Mouse (Mus musculus): ENCODE results near the gene Rapgef1. TPM values are rescaled to one million over a fixed set of nuclear protein-coding genes. Genes with fewer than 3 reads are reported as not detected.
"Not testable (repeated sequence)": the region's sequence is repeated elsewhere in the genome, so short reads cannot be mapped to it uniquely, and the experiment has no call there.

Gene Rapgef1
- total and polyA plus RNA-seq, 3 experiments = 24.3 to 43.3 (median 42.0) TPM

GRCm38 (mm10) chr2:29627337-29627736 lies 7.8 kb downstream of the Rapgef1 start:
- no peak for DNase-seq (ENCODE audit: low spot score)
- Histone ChIP-seq H3K36me3 (replicated peaks) (peaks cover 81% of the 10 kb centered on the region), H3K9me3 (replicated peaks) (no peaks in the 10 kb centered on the region), H3K4me1 (ENCODE audit: insufficient read depth, low read depth, low read length) (peaks cover 88% of the 10 kb centered on the region), H3K27me3 (ENCODE audit: insufficient read depth, low read length) (no peaks in the 10 kb centered on the region), H3K4me3 (ENCODE audit: low read depth, low read length) (no peak overlapping the region)
- no peak for TF ChIP-seq TAL1 (conservative IDR thresholded peaks at IDR 0.05; ENCODE audit: low read depth, low read length)
- TF ChIP-seq POLR2AphosphoS5 (IDR thresholded peaks at IDR 0.05; ENCODE audit: insufficient replicate concordance, low read depth, low read length) = no peak
- TF ChIP-seq GATA2 (IDR thresholded peaks at IDR 0.05; ENCODE audit: borderline replicate concordance, low read depth, low read length) = no peak
- TF ChIP-seq CTCF (IDR thresholded peaks at IDR 0.05; ENCODE audit: low read depth, low read length) = no peak
- TF ChIP-seq GATA1 (IDR thresholded peaks at IDR 0.05; ENCODE audit: borderline replicate concordance, low read length) = no peak
- no peak for ATAC-seq (ENCODE audit: extremely low read depth, insufficient number of reproducible peaks, low FRiP score, poor library complexity, severe bottlenecking)

- H3K27me3 ChIP-seq (ENCODE audit: insufficient read depth, low read length) = no peaks in the 10 kb centered on the region
- no peak overlapping the region for H3K4me3 ChIP-seq (ENCODE audit: low read depth, low read length)
- no peak for TF ChIP-seq TAL1 (conservative IDR thresholded peaks at IDR 0.05; ENCODE audit: low read depth, low read length)
- TF ChIP-seq GATA1 (IDR thresholded peaks at IDR 0.05; ENCODE audit: borderline replicate concordance, low read length) = no peak
- TF ChIP-seq CTCF (IDR thresholded peaks at IDR 0.05; ENCODE audit: low read depth, low read length) = no peak
- no peak for TF ChIP-seq POLR2AphosphoS5 (IDR thresholded peaks at IDR 0.05; ENCODE audit: insufficient replicate concordance, low read depth, low read length)
- no peak for TF ChIP-seq GATA2 (IDR thresholded peaks at IDR 0.05; ENCODE audit: borderline replicate concordance, low read depth, low read length)
- peaks cover 78% of the 10 kb centered on the region for H3K36me3 ChIP-seq (replicated peaks)
- peaks cover 87% of the 10 kb centered on the region for H3K4me1 ChIP-seq (ENCODE audit: insufficient read depth, low read depth, low read length)
- no peak for ATAC-seq (ENCODE audit: extremely low read depth, insufficient number of reproducible peaks, low FRiP score, poor library complexity, severe bottlenecking)
- no peak for DNase-seq (ENCODE audit: low spot score)
- no peaks in the 10 kb centered on the region for H3K9me3 ChIP-seq (replicated peaks)
These were observed 8.7 kb downstream of the Rapgef1 start for GRCm38 (mm10) chr2:29628186-29628585.

GRCm38 (mm10) chr2:29628763-29629181 lies 9.3 kb downstream of the Rapgef1 start:
- DNase-seq (ENCODE audit: low spot score) = no peak
- Histone ChIP-seq H3K4me1 (ENCODE audit: insufficient read depth, low read depth, low read length) (peaks cover 82% of the 10 kb centered on the region), H3K9me3 (replicated peaks) (no peaks in the 10 kb centered on the region), H3K27me3 (ENCODE audit: insufficient read depth, low read length) (no peaks in the 10 kb centered on the region), H3K36me3 (replicated peaks) (peaks cover 76% of the 10 kb centered on the region), H3K4me3 (ENCODE audit: low read depth, low read length) (no peak overlapping the region)
- no peak for ATAC-seq (ENCODE audit: extremely low read depth, insufficient number of reproducible peaks, low FRiP score, poor library complexity, severe bottlenecking)
- TF ChIP-seq POLR2AphosphoS5 (IDR thresholded peaks at IDR 0.05; ENCODE audit: insufficient replicate concordance, low read depth, low read length) (no peak), GATA1 (IDR thresholded peaks at IDR 0.05; ENCODE audit: borderline replicate concordance, low read length) (no peak), GATA2 (IDR thresholded peaks at IDR 0.05; ENCODE audit: borderline replicate concordance, low read depth, low read length) (no peak), TAL1 (conservative IDR thresholded peaks at IDR 0.05; ENCODE audit: low read depth, low read length) (no peak), CTCF (IDR thresholded peaks at IDR 0.05; ENCODE audit: low read depth, low read length) (no peak)

- DNase-seq (ENCODE audit: low spot score) (no peak), ATAC-seq (ENCODE audit: extremely low read depth, insufficient number of reproducible peaks, low FRiP score, poor library complexity, severe bottlenecking) (no peak)
- Histone ChIP-seq H3K9me3 (replicated peaks) (no peaks in the 10 kb centered on the region), H3K4me3 (ENCODE audit: low read depth, low read length) (no peak overlapping the region), H3K36me3 (replicated peaks) (peaks cover 75% of the 10 kb centered on the region), H3K4me1 (ENCODE audit: insufficient read depth, low read depth, low read length) (peaks cover 77% of the 10 kb centered on the region), H3K27me3 (ENCODE audit: insufficient read depth, low read length) (no peaks in the 10 kb centered on the region)
- TF ChIP-seq GATA1 (IDR thresholded peaks at IDR 0.05; ENCODE audit: borderline replicate concordance, low read length) (no peak), CTCF (IDR thresholded peaks at IDR 0.05; ENCODE audit: low read depth, low read length) (no peak), TAL1 (conservative IDR thresholded peaks at IDR 0.05; ENCODE audit: low read depth, low read length) (no peak), GATA2 (IDR thresholded peaks at IDR 0.05; ENCODE audit: borderline replicate concordance, low read depth, low read length) (no peak), POLR2AphosphoS5 (IDR thresholded peaks at IDR 0.05; ENCODE audit: insufficient replicate concordance, low read depth, low read length) (no peak)
These were observed 9.8 kb downstream of the Rapgef1 start for GRCm38 (mm10) chr2:29629311-29629710.

- DNase-seq (ENCODE audit: low spot score) = no peak
- ATAC-seq (ENCODE audit: extremely low read depth, insufficient number of reproducible peaks, low FRiP score, poor library complexity, severe bottlenecking) = no peak
- Histone ChIP-seq H3K9me3 (replicated peaks) (no peaks in the 10 kb centered on the region), H3K36me3 (replicated peaks) (peaks cover 77% of the 10 kb centered on the region), H3K4me1 (ENCODE audit: insufficient read depth, low read depth, low read length) (peaks cover 72% of the 10 kb centered on the region), H3K27me3 (ENCODE audit: insufficient read depth, low read length) (no peaks in the 10 kb centered on the region), H3K4me3 (ENCODE audit: low read depth, low read length) (no peak overlapping the region)
- no peak for TF ChIP-seq CTCF (IDR thresholded peaks at IDR 0.05; ENCODE audit: low read depth, low read length)
- no peak for TF ChIP-seq POLR2AphosphoS5 (IDR thresholded peaks at IDR 0.05; ENCODE audit: insufficient replicate concordance, low read depth, low read length)
- TF ChIP-seq GATA1 (IDR thresholded peaks at IDR 0.05; ENCODE audit: borderline replicate concordance, low read length) = no peak
- no peak for TF ChIP-seq TAL1 (conservative IDR thresholded peaks at IDR 0.05; ENCODE audit: low read depth, low read length)
- TF ChIP-seq GATA2 (IDR thresholded peaks at IDR 0.05; ENCODE audit: borderline replicate concordance, low read depth, low read length) = no peak
These were observed 10.7 kb downstream of the Rapgef1 start for GRCm38 (mm10) chr2:29630141-29630771.

GRCm38 (mm10) chr2:29631020-29631419 lies 11.5 kb downstream of the Rapgef1 start:
- TF ChIP-seq GATA2 (IDR thresholded peaks at IDR 0.05; ENCODE audit: borderline replicate concordance, low read depth, low read length) = no peak
- H3K27me3 ChIP-seq (ENCODE audit: insufficient read depth, low read length) = no peaks in the 10 kb centered on the region
- no peaks in the 10 kb centered on the region for H3K9me3 ChIP-seq (replicated peaks)
- ATAC-seq (ENCODE audit: extremely low read depth, insufficient number of reproducible peaks, low FRiP score, poor library complexity, severe bottlenecking) (no peak), DNase-seq (ENCODE audit: low spot score) (no peak)
- no peak overlapping the region for H3K4me3 ChIP-seq (ENCODE audit: low read depth, low read length)
- H3K4me1 ChIP-seq (ENCODE audit: insufficient read depth, low read depth, low read length) = peaks cover 70% of the 10 kb centered on the region
- H3K36me3 ChIP-seq (replicated peaks) = peaks cover 75% of the 10 kb centered on the region

- ATAC-seq (ENCODE audit: extremely low read depth, insufficient number of reproducible peaks, low FRiP score, poor library complexity, severe bottlenecking); H3K9me3 ChIP-seq (replicated peaks); DNase-seq (ENCODE audit: low spot score); H3K27me3 ChIP-seq (ENCODE audit: insufficient read depth, low read length); H3K4me3 ChIP-seq (ENCODE audit: low read depth, low read length): not testable (repeated sequence)
- H3K36me3 ChIP-seq (replicated peaks) = peaks cover 78% of the 10 kb centered on the region
- H3K4me1 ChIP-seq (ENCODE audit: insufficient read depth, low read depth, low read length) = peaks cover 71% of the 10 kb centered on the region
These were observed 12.1 kb downstream of the Rapgef1 start for GRCm38 (mm10) chr2:29631564-29632167.

Data from G1E (cell line).